Mouse (Mus musculus): ENCODE measurements at regions not wholly inside any gene's neighbourhood (a gene's known extent, or its start where the extent isn't known, plus 50 kb on each side); places are given as distances from the start of the nearest gene placed in this dataset.
A peak's percentile ranks its signal among the peaks of the same experiment; 100 is the strongest.
"Not testable (repeated sequence)": the region's sequence is repeated elsewhere in the genome, so short reads cannot be mapped to it uniquely, and the experiment has no call there.

- no peak for DNase-seq
Observed at GRCm38 (mm10) chr15:92994191-92994671, 280.7 kb downstream of the Gxylt1 start.

GRCm38 (mm10) chr15:92993538-92994190 is 281.3 kb downstream of the Gxylt1 start:
- DNase-seq: no peak

GRCm38 (mm10) chr15:92975774-92976173 is 299.2 kb downstream of the Gxylt1 start:
- peak; percentile 35 for DNase-seq

GRCm38 (mm10) chr15:92974931-92975330 is 300.0 kb downstream of the Gxylt1 start:
- no peak for DNase-seq

- no peak for DNase-seq
Observed at GRCm38 (mm10) chr15:92973651-92974229, 301.2 kb downstream of the Gxylt1 start.

GRCm38 (mm10) chr15:92965556-92965955 is 309.4 kb downstream of the Gxylt1 start:
- DNase-seq: no peak

GRCm38 (mm10) chr15:92964901-92965300 is 310.1 kb downstream of the Gxylt1 start:
- DNase-seq: no peak

GRCm38 (mm10) chr15:92964131-92964530 is 310.8 kb downstream of the Gxylt1 start:
- no peak for DNase-seq

- not testable (repeated sequence) for DNase-seq
Observed at GRCm38 (mm10) chr15:92950912-92951311, 324.1 kb downstream of the Gxylt1 start.

- DNase-seq: no peak
Observed at GRCm38 (mm10) chr15:92946216-92946615, 328.8 kb downstream of the Gxylt1 start.

GRCm38 (mm10) chr15:92903821-92904220 is 371.2 kb downstream of the Gxylt1 start:
- no peak for DNase-seq

GRCm38 (mm10) chr15:92897277-92897676 is 377.7 kb downstream of the Gxylt1 start:
- no peak for DNase-seq

GRCm38 (mm10) chr15:92895836-92896235 is 379.1 kb downstream of the Gxylt1 start:
- DNase-seq: no peak

- no peak for DNase-seq
Observed at GRCm38 (mm10) chr15:92876438-92876837, 398.5 kb downstream of the Gxylt1 start.

- DNase-seq: no peak
Observed at GRCm38 (mm10) chr15:92864106-92864505, 410.9 kb downstream of the Gxylt1 start.

- DNase-seq: no peak
Observed at GRCm38 (mm10) chr15:92850854-92851253, 424.1 kb downstream of the Gxylt1 start.

- DNase-seq: no peak
Observed at GRCm38 (mm10) chr15:92840035-92840434, 434.9 kb downstream of the Gxylt1 start.

- peak; percentile 3 for DNase-seq
Observed at GRCm38 (mm10) chr15:92839611-92840010, 435.4 kb downstream of the Gxylt1 start.

GRCm38 (mm10) chr15:92826136-92826535 is 429.5 kb downstream of the Pdzrn4 start:
- no peak for DNase-seq
